ENCODE assay signal across 23 mouse cellular contexts in genomic region chr19:47780145-47780544, GRCm38 (mm10). TPM values are rescaled to one million over a fixed set of nuclear protein-coding genes. Genes with fewer than 3 reads are reported as not detected.
A peak's percentile ranks its signal among the peaks of the same experiment; 100 is the strongest.
DNase-seq lines count a peak whose midpoint lies in the region; ATAC-seq and TF ChIP-seq lines count a peak whose summit lies in the region.
"Had no signal": no experiment of that assay in that cellular context is flagged by ENCODE, and none has a peak within 500 bp of the region (broad histone marks: within the 10 kb centered on the region; RNA-seq: fewer than 3 reads in every experiment).

No protein-coding gene starts in this region.

- ATAC-seq in forebrain, embryonic 16.5 days, result 0 out of 2 replicates have a peak, but pooled peaks have one; percentile 43
- ATAC-seq in forebrain, embryonic 11.5 days (replicated peaks; ENCODE audit: low FRiP score), result no peak
- ATAC-seq: CD4-positive, CD25-positive, alpha-beta regulatory T cell, adult 4 months; intestine, embryonic 16.5 days had no signal

- no peaks in the 10 kb centered on the region for H3K9me3 ChIP-seq in forebrain, embryonic 16.5 days (ENCODE audit: control insufficient read depth, low read length)
- no peaks in the 10 kb centered on the region for H3K9me3 ChIP-seq in forebrain, embryonic 11.5 days (ENCODE audit: control insufficient read depth, low read length)
- H3K9me3 ChIP-seq: embryonic facial prominence, embryonic 15.5 days; forebrain, embryonic 10.5 days; G1E; heart, embryonic 13.5 days; hindbrain, embryonic 15.5 days had no signal

- no peaks in the 10 kb centered on the region for H3K27me3 ChIP-seq in forebrain, embryonic 16.5 days (replicated peaks; ENCODE audit: control insufficient read depth, insufficient read depth, low read length)
- no peaks in the 10 kb centered on the region for H3K27me3 ChIP-seq in forebrain, embryonic 11.5 days (ENCODE audit: control insufficient read depth, insufficient read depth, low read length)
- H3K27me3 ChIP-seq: embryonic facial prominence, embryonic 15.5 days; heart, embryonic 13.5 days; hindbrain, embryonic 15.5 days had no signal

- no peaks in the 10 kb centered on the region for H3K36me3 ChIP-seq in forebrain, embryonic 16.5 days (ENCODE audit: control insufficient read depth, insufficient read depth)
- no peaks in the 10 kb centered on the region for H3K36me3 ChIP-seq in forebrain, embryonic 11.5 days (ENCODE audit: control insufficient read depth, insufficient read depth, low read length)
- H3K36me3 ChIP-seq: embryonic facial prominence, embryonic 15.5 days; forebrain, embryonic 10.5 days; G1E; heart, embryonic 13.5 days; hindbrain, embryonic 15.5 days had no signal

- TF ChIP-seq POLR2A in lung, adult 2 months (IDR thresholded peaks at IDR 0.05; ENCODE audit: borderline replicate concordance, extremely low read depth, low read depth, low read length), result no peak

- H3K4me1 ChIP-seq in forebrain, embryonic 16.5 days (replicated peaks; ENCODE audit: control insufficient read depth, insufficient read depth, low read length), result no peaks in the 10 kb centered on the region
- H3K4me1 ChIP-seq in forebrain, embryonic 11.5 days (replicated peaks; ENCODE audit: control insufficient read depth, insufficient read depth, low read length), result no peaks in the 10 kb centered on the region
- H3K4me1 ChIP-seq in lung, adult 2 months (ENCODE audit: control insufficient read depth, insufficient read depth, low read length), result no peaks in the 10 kb centered on the region
- H3K4me1 ChIP-seq: embryonic facial prominence, embryonic 15.5 days; heart, embryonic 13.5 days; hindbrain, embryonic 15.5 days had no signal

- H3K27ac ChIP-seq in forebrain, embryonic 16.5 days (ENCODE audit: low read length), result no peak overlapping the region
- no peak overlapping the region for H3K27ac ChIP-seq in forebrain, embryonic 11.5 days (ENCODE audit: low read depth, low read length)
- H3K27ac ChIP-seq: embryonic facial prominence, embryonic 15.5 days; forebrain, embryonic 10.5 days; heart, embryonic 13.5 days; hindbrain, embryonic 15.5 days had no signal

- 86% methylated on average over 7 of the region's 7 CpGs for WGBS in forebrain, embryonic 16.5 days
- 93% methylated on average over 7 of the region's 7 CpGs for WGBS in forebrain, embryonic 11.5 days
- WGBS in lung, adult 2 months, result 88% methylated on average over 7 of the region's 7 CpGs

- no peak overlapping the region for H3K9ac ChIP-seq in forebrain, embryonic 16.5 days (replicated peaks; ENCODE audit: low read depth, low read length)
- H3K9ac ChIP-seq in forebrain, embryonic 11.5 days (ENCODE audit: low read length), result no peak overlapping the region
- H3K9ac ChIP-seq: embryonic facial prominence, embryonic 15.5 days; heart, embryonic 13.5 days; hindbrain, embryonic 15.5 days had no signal

- H3K4me3 ChIP-seq in forebrain, embryonic 16.5 days (replicated peaks; ENCODE audit: low read length), result no peak overlapping the region
- H3K4me3 ChIP-seq in forebrain, embryonic 11.5 days (ENCODE audit: low read depth, low read length), result no peak overlapping the region
- H3K4me3 ChIP-seq in lung, adult 2 months (replicated peaks; ENCODE audit: extremely low read depth, low read depth, low read length), result no peak overlapping the region
- H3K4me3 ChIP-seq: embryonic facial prominence, embryonic 15.5 days; erythroblast, embryonic 14.5 days; forebrain, embryonic 10.5 days; heart, embryonic 13.5 days; hindbrain, embryonic 15.5 days had no signal

- no peak for TF ChIP-seq CTCF in lung, adult 2 months (IDR thresholded peaks at IDR 0.05; ENCODE audit: insufficient read depth, low read length)

- no peak overlapping the region for H3K4me2 ChIP-seq in forebrain, embryonic 16.5 days (ENCODE audit: low read length)
- no peak overlapping the region for H3K4me2 ChIP-seq in forebrain, embryonic 11.5 days (ENCODE audit: low read depth, low read length, severe bottlenecking)
- H3K4me2 ChIP-seq: embryonic facial prominence, embryonic 15.5 days; heart, embryonic 13.5 days; hindbrain, embryonic 15.5 days had no signal

- DNase-seq in forebrain, embryonic 11.5 days (ENCODE audit: low spot score), result no peak
- peak; percentile 10 to 25 for DNase-seq in layer of hippocampus, adult 18-20 months (ENCODE audit: low spot score in 2 of 2)
- DNase-seq in layer of hippocampus, adult 9-10 months (ENCODE audit: low spot score), result no peak
- DNase-seq in right cerebral cortex, postnatal 10 days (ENCODE audit: low spot score in 2 of 2), result peak; percentile 52 to 84
- no peak for DNase-seq in right cerebral cortex, postnatal 4 days
- DNase-seq in lung, adult 2 months, result no peak
- DNase-seq: adrenal gland, postnatal 14 days; B cell, adult 2 months; cerebellum, adult 11 months; cerebellum, adult 8-10 months; cerebellum, postnatal 14 days; embryo, embryonic 11 days; gastrocnemius, postnatal 10 days; heart, postnatal 36 days had no signal

RNA-seq across cellular contexts. Expression of gene Sfr1, which starts 48.7 kb away (rescaled TPM):
- 180 and 202 TPM in 2 replicates for polyA plus RNA-seq in forebrain, embryonic 16.5 days (2015; fragmentation: Nextera tagmentation; extraction: Ambion mirVana)
- polyA plus RNA-seq in forebrain, embryonic 11.5 days (2014; fragmentation: Nextera tagmentation; extraction: Ambion mirVana), result 313 and 346 TPM in 2 replicates
- total RNA-seq in layer of hippocampus, adult 18-20 months (2021), result 100 to 1,000 TPM; 106 to 110 TPM
- polyA plus RNA-seq in lung, adult 2 months (2012; rRNA removed), result 47.8 and 56.4 TPM in 2 replicates

Comparison
In these comparisons a context has a peak if more than half of its experiments do, and no peak if none do; other contexts are left out.
1. DNase-seq: peak in layer of hippocampus, adult 18-20 months (2 of 2) and right cerebral cortex, postnatal 10 days (2 of 2); none in forebrain, embryonic 11.5 days (single experiment), layer of hippocampus, adult 9-10 months (single experiment), right cerebral cortex, postnatal 4 days (single experiment) and lung, adult 2 months (single experiment).